Mouse (Mus musculus): ENCODE data around the gene Exoc4. TPM values are rescaled to one million over a fixed set of nuclear protein-coding genes. Genes with fewer than 3 reads are reported as not detected.

Exoc4 gene
- polyA plus RNA-seq, 1 experiment = 8.5 TPM

Other genes with a start within 250 kb of the Exoc4 start
- gene Chchd3, start 188.8 kb upstream of the Exoc4 start, polyA plus RNA-seq (2012; rRNA removed) = 51.4 and 51.8 TPM in 2 replicates

Measured in gonadal fat pad, adult 2 months (tissue).